In the genomic region with DNA sequence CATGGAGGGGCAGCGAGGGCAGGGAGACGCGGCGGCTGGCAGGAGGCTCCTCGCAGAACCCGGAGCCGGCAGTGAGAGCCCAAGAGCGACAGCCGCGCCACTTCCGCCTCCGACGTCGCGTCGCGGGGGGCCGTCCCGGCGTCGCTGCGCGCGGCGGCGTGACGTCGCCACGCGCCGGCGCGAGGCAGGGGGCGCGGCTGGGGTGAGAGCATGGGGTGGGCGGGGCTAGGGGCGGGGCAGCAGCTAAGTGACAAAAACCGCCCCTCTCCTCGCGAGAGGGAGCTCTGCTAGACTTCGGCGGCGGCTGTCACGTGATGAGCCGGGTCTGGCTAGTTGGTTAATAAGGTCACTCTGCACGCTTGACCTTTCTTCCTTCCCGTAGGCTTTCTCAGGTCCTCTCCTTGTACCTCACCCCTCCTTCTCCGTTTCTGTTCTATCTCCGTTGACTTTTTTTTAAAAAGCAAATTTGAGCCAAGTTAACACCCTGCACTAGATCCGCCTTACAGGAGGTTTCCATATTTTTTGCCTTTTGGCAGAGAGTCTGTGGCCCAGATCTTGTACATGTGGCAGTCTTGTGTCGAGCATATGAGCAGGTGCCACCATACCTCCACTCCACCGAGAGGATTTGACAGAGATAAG, we compare ENCODE assay signal across 8 mouse cellular contexts. TPM values are rescaled to one million over a fixed set of nuclear protein-coding genes. Genes with fewer than 3 reads are reported as not detected.
DNase-seq lines count a peak whose midpoint lies in the region; ATAC-seq and TF ChIP-seq lines count a peak whose summit lies in the region.

A gene (minus strand): TSS at position 130 of the 639 bp plus-strand sequence.

- DNase-seq in WW6 (ENCODE audit: low read depth, low spot score), result peak; percentile 85
- DNase-seq in cerebellum, postnatal 4 days (ENCODE audit: low spot score in 2 of 2), result peak; percentile 69 to 87
- peak; percentile 90 for DNase-seq in gastrocnemius, adult 2 months
- DNase-seq in hindbrain, postnatal 0 days (ENCODE audit: low spot score), result peak; percentile 96
- DNase-seq in left cerebral cortex, adult 2 months (ENCODE audit: extremely low spot score in 1 of 2, low spot score in 2 of 2), result peak; percentile 74 to 84
- DNase-seq in right cerebral cortex, adult 2 months (ENCODE audit: low spot score in 2 of 2), result peak; percentile 66 to 79
- peak; percentile 82 for DNase-seq in urinary bladder, postnatal 14 days (ENCODE audit: low spot score)

- H3K4me3 ChIP-seq in gastrocnemius, adult 2 months, result peak within 1 kb of the TSS; percentile 83
- peak within 1 kb of the TSS; percentile 94 for H3K4me3 ChIP-seq in hindbrain, postnatal 0 days (ENCODE audit: low read length)
- peak within 1 kb of the TSS; percentile 91 for H3K4me3 ChIP-seq in left cerebral cortex, adult 2 months

- H3K9me3 ChIP-seq in hindbrain, postnatal 0 days (ENCODE audit: low read length), result no peaks in the 10 kb centered on the region

- peak within 1 kb of the TSS; percentile 92 for H3K4me2 ChIP-seq in hindbrain, postnatal 0 days (ENCODE audit: low read depth, low read length)

- H3K27ac ChIP-seq in gastrocnemius, adult 2 months, result peak within 1 kb of the TSS; percentile 95
- H3K27ac ChIP-seq in hindbrain, postnatal 0 days, result peak within 1 kb of the TSS; percentile 83
- H3K27ac ChIP-seq in left cerebral cortex, adult 2 months, result peak within 1 kb of the TSS; percentile 82

- peak within 1 kb of the TSS; percentile 87 for H3K9ac ChIP-seq in hindbrain, postnatal 0 days (replicated peaks; ENCODE audit: low read length)

- no peaks in the 10 kb centered on the region for H3K36me3 ChIP-seq in hindbrain, postnatal 0 days (ENCODE audit: insufficient read depth, low read length)

- no peak for TF ChIP-seq CTCF in gastrocnemius, adult 2 months (IDR thresholded peaks at IDR 0.05)
- peak; percentile 26 for TF ChIP-seq CTCF in hindbrain, postnatal 0 days (IDR thresholded peaks at IDR 0.05; ENCODE audit: low read depth)
- no peak for TF ChIP-seq CTCF in left cerebral cortex, adult 2 months (IDR thresholded peaks at IDR 0.05)

- no peaks in the 10 kb centered on the region for H3K27me3 ChIP-seq in hindbrain, postnatal 0 days (ENCODE audit: insufficient read depth, low read length)

- peaks cover 16% of the 10 kb centered on the region for H3K4me1 ChIP-seq in hindbrain, postnatal 0 days (ENCODE audit: insufficient read depth, low read length)

- peak; percentile 95 for ATAC-seq in hindbrain, postnatal 0 days
- peak; percentile 93 for ATAC-seq in megakaryocyte, adult 5-6 weeks (ENCODE audit: poor library complexity, severe bottlenecking)

- intact Hi-C loops in gastrocnemius, adult 2 months (cut with DNase I), result no loop called here
- intact Hi-C loops in left cerebral cortex, adult 2 months (cut with DNase I), result no loop called here

- WGBS in hindbrain, postnatal 0 days, result 4% methylated on average over 38 of the region's 52 CpGs

RNA-seq across cellular contexts. Expression of the gene that starts here (rescaled TPM):
- total RNA-seq in gastrocnemius, adult 2 months (2021), result 10 to 100 TPM; 13.0 to 13.4 TPM
- total RNA-seq in hindbrain, postnatal 0 days (2014; rRNA removed), result 10.5 and 10.6 TPM in 2 replicates
- polyA plus RNA-seq in hindbrain, postnatal 0 days (2015; fragmentation: Nextera tagmentation; extraction: Ambion mirVana), result 31.1 and 33.9 TPM in 2 replicates
- total RNA-seq in left cerebral cortex, adult 2 months (2021), result 10 to 100 TPM; 19.4 to 20.1 TPM
- 33.4 and 39.7 TPM in 2 replicates for total RNA-seq in megakaryocyte, adult 5-6 weeks (2015)
- 20.7 and 24.6 TPM in 2 replicates for total RNA-seq in megakaryocyte, adult 5-6 weeks (2017)

Comparison
In these comparisons a context has a peak if more than half of its experiments do, and no peak if none do; other contexts are left out.
1. Peak in every context shown above with its lines: DNase-seq, ATAC-seq, H3K4me3 ChIP-seq and H3K27ac ChIP-seq.